ENCODE assay signal across 23 mouse cellular contexts in genomic region chr3:58678384-58678783, GRCm38 (mm10). TPM values are rescaled to one million over a fixed set of nuclear protein-coding genes. Genes with fewer than 3 reads are reported as not detected.
A peak's percentile ranks its signal among the peaks of the same experiment; 100 is the strongest.
DNase-seq lines count a peak whose midpoint lies in the region; ATAC-seq lines count a peak whose summit lies in the region.
"Had no signal": no experiment of that assay in that cellular context is flagged by ENCODE, and none has a peak within 500 bp of the region (broad histone marks: within the 10 kb centered on the region; RNA-seq: fewer than 3 reads in every experiment).

No protein-coding gene starts in this region.

- no peak overlapping the region for H3K4me3 ChIP-seq in forebrain, embryonic 12.5 days (replicated peaks)
- H3K4me3 ChIP-seq: embryonic facial prominence, embryonic 12.5 days; forebrain, embryonic 15.5 days; heart, embryonic 15.5 days; lung, embryonic 15.5 days; midbrain, embryonic 10.5 days had no signal

- H3K27me3 ChIP-seq in forebrain, embryonic 12.5 days, result no peaks in the 10 kb centered on the region
- H3K27me3 ChIP-seq: embryonic facial prominence, embryonic 12.5 days; forebrain, embryonic 15.5 days; heart, embryonic 15.5 days; lung, embryonic 15.5 days had no signal

- peaks cover 7% of the 10 kb centered on the region; the same call in 1 of the 2 replicates for H3K36me3 ChIP-seq in forebrain, embryonic 12.5 days (replicated peaks)

- no peak overlapping the region for H3K27ac ChIP-seq in forebrain, embryonic 12.5 days
- H3K27ac ChIP-seq: embryonic facial prominence, embryonic 12.5 days; forebrain, embryonic 15.5 days; heart, embryonic 15.5 days; liver, embryonic 14.5 days; lung, embryonic 15.5 days; macrophage; midbrain, embryonic 10.5 days had no signal

- peak; percentile 80 for DNase-seq in heart, adult 11 months
- DNase-seq in heart, postnatal 25 days (ENCODE audit: low spot score), result no peak
- DNase-seq in left cerebral cortex, postnatal 4 days, result peak; percentile 22
- DNase-seq in left cerebral cortex, adult 11 months (ENCODE audit: low spot score), result no peak
- DNase-seq in kidney, adult 9 months, result peak; percentile 91
- peak; percentile 77 to 86 for DNase-seq in kidney, postnatal 36 days
- DNase-seq in adrenal gland, adult 18-20 months (ENCODE audit: low spot score in 2 of 2), result no peak
- DNase-seq: B cell, adult 2 months; cerebellum, adult 2 months; heart, adult 18-20 months; thymus, postnatal 25 days had no signal

- H3K9ac ChIP-seq in forebrain, embryonic 12.5 days, result no peak overlapping the region
- H3K9ac ChIP-seq: embryonic facial prominence, embryonic 12.5 days; forebrain, embryonic 15.5 days; heart, embryonic 15.5 days; liver, embryonic 14.5 days; lung, embryonic 15.5 days had no signal

- WGBS in forebrain, embryonic 12.5 days, result 68% methylated on average over 8 of the region's 8 CpGs

- no peaks in the 10 kb centered on the region for H3K9me3 ChIP-seq in forebrain, embryonic 12.5 days
- H3K9me3 ChIP-seq: embryonic facial prominence, embryonic 12.5 days; forebrain, embryonic 15.5 days; heart, embryonic 15.5 days; lung, embryonic 15.5 days; midbrain, embryonic 10.5 days had no signal

- peaks cover 15% of the 10 kb centered on the region for H3K4me1 ChIP-seq in forebrain, embryonic 12.5 days

- no peak for ATAC-seq in forebrain, embryonic 12.5 days (ENCODE audit: low FRiP score)
- ATAC-seq: forebrain, embryonic 15.5 days had no signal

- no peak overlapping the region for H3K4me2 ChIP-seq in forebrain, embryonic 12.5 days
- H3K4me2 ChIP-seq: embryonic facial prominence, embryonic 12.5 days; forebrain, embryonic 15.5 days; heart, embryonic 15.5 days; lung, embryonic 15.5 days had no signal

- intact Hi-C loops in heart, postnatal 25 days (cut with DNase I), result no loop called here
- intact Hi-C loops in left cerebral cortex, postnatal 4 days (cut with DNase I), result no loop called here

RNA-seq across cellular contexts. Expression of gene Siah2, which starts 13.8 kb away (rescaled TPM):
- total RNA-seq in heart, postnatal 25 days (2021), result 10 to 100 TPM in 1 of 2 experiments, 1 to 10 TPM in 1; 8.4 to 11.5 TPM
- total RNA-seq in left cerebral cortex, postnatal 4 days (2021), result 10 to 100 TPM; 19.4 to 23.2 TPM
- total RNA-seq in adrenal gland, adult 18-20 months (2021), result 10 to 100 TPM; 19.8 to 29.9 TPM
- polyA plus RNA-seq in forebrain, embryonic 12.5 days (2016; fragmentation: Nextera tagmentation; extraction: Ambion mirVana), result 5.6 and 5.8 TPM in 2 replicates

RNA-seq across cellular contexts. Expression of gene Erich6, which starts 41.4 kb away (rescaled TPM):
- total RNA-seq in heart, postnatal 25 days (2021), result not detected
- under 1 TPM; 0.56 to 0.72 TPM for total RNA-seq in left cerebral cortex, postnatal 4 days (2021)
- total RNA-seq in adrenal gland, adult 18-20 months (2021), result under 1 TPM in 1 of 2 experiments, not detected in 1; 0.48 TPM
- polyA plus RNA-seq in forebrain, embryonic 12.5 days (2016; fragmentation: Nextera tagmentation; extraction: Ambion mirVana), result 0.11 TPM in 1 of 2 replicates, not detected in the other
- total RNA-seq: common myeloid progenitor, adult 5-6 weeks; heart, adult 18-20 months; hematopoietic stem cell, adult 5-6 weeks had no signal
- polyA plus RNA-seq: embryonic facial prominence, embryonic 12.5 days; lung, embryonic 15.5 days; macrophage; neural tube, embryonic 11.5 days; small intestine, adult 2 months had no signal

Comparison
In these comparisons a context has a peak if more than half of its experiments do, and no peak if none do; other contexts are left out.
1. DNase-seq: peak in heart, adult 11 months (single experiment), left cerebral cortex, postnatal 4 days (single experiment), kidney, adult 9 months (single experiment) and kidney, postnatal 36 days (2 of 2); none in heart, postnatal 25 days (single experiment), left cerebral cortex, adult 11 months (single experiment) and adrenal gland, adult 18-20 months (0 of 2).